Mouse (Mus musculus): ENCODE data around the gene Olfr1217. TPM values are rescaled to one million over a fixed set of nuclear protein-coding genes. Genes with fewer than 3 reads are reported as not detected.
"Not testable (repeated sequence)": the region's sequence is repeated elsewhere in the genome, so short reads cannot be mapped to it uniquely, and the experiment has no call there.

Olfr1217 gene
- polyA plus RNA-seq (2012; rRNA removed): not detected in 2 replicates

DNA sequence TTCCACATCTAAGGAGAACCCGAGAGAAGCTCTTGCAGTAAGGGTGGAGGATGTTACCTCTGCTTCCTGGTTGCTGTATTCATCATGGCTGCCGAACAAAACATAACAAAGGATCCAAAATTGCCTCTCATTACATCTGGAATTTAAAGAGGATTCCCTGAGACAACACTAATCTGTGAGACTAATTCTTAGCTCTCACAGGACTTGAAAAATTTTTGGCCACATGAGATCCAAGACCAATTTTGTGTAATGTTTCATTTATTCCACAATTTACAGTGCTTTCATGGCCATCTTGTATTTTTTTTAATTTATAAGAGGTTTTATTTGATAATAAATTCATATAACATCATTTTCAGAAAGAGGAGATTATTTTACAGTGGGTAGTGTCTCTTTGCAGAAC lies at the start of gene Olfr1217:
Olfr1217 (minus strand) TSS at position 101 of the 400 bp plus-strand sequence.
- Histone ChIP-seq H3K27me3 (ENCODE audit: control insufficient read depth, insufficient read depth, low read length) (no peaks in the 10 kb centered on the region), H3K4me3 (ENCODE audit: control insufficient read depth, insufficient read depth, low read length) (no peak within 1 kb of the TSS), H3K36me3 (ENCODE audit: control insufficient read depth, insufficient read depth, low read length) (no peaks in the 10 kb centered on the region), H3K4me1 (replicated peaks; ENCODE audit: control insufficient read depth, insufficient read depth, low read length) (no peaks in the 10 kb centered on the region), H3K27ac (ENCODE audit: control insufficient read depth, insufficient read depth, low read length) (no peak within 1 kb of the TSS)
- DNase-seq: no peak
- WGBS: 64% methylated on average over 2 of the region's 2 CpGs
- no peak for TF ChIP-seq POLR2A (IDR thresholded peaks at IDR 0.05; ENCODE audit: control insufficient read depth, extremely low read depth, insufficient read depth, low read length, poor library complexity)
- no peak for TF ChIP-seq CTCF (IDR thresholded peaks at IDR 0.05; ENCODE audit: borderline replicate concordance, control insufficient read depth, extremely low read depth, insufficient read depth, low read length, poor library complexity)

DNA sequence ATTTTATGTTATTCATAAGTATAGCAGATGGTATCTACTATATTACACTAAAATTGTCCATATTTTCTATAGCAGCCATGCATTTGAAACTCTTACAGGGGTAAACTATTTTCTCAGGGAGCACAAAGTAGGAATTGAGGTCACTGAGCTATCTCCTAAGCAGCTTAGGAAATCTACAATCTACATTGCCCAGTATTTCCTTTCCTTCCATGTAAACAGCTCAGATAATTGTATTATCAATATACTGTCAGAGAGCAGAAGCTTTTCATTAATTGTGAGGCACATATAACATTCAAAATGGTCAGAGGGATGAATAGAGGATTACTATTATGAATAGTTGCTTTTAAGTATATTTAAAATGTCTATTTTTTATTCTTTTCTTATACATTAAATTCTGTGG lies 49.6 kb upstream of the Olfr1217 start:
- Histone ChIP-seq H3K4me3 (ENCODE audit: control insufficient read depth, insufficient read depth, low read length) (no peak overlapping the region), H3K4me1 (replicated peaks; ENCODE audit: control insufficient read depth, insufficient read depth, low read length) (no peaks in the 10 kb centered on the region), H3K27me3 (ENCODE audit: control insufficient read depth, insufficient read depth, low read length) (no peaks in the 10 kb centered on the region), H3K36me3 (ENCODE audit: control insufficient read depth, insufficient read depth, low read length) (no peaks in the 10 kb centered on the region), H3K27ac (ENCODE audit: control insufficient read depth, insufficient read depth, low read length) (no peak overlapping the region)
- TF ChIP-seq POLR2A (IDR thresholded peaks at IDR 0.05; ENCODE audit: control insufficient read depth, extremely low read depth, insufficient read depth, low read length, poor library complexity) (no peak), CTCF (IDR thresholded peaks at IDR 0.05; ENCODE audit: borderline replicate concordance, control insufficient read depth, extremely low read depth, insufficient read depth, low read length, poor library complexity) (no peak)
- no peak for DNase-seq

DNA sequence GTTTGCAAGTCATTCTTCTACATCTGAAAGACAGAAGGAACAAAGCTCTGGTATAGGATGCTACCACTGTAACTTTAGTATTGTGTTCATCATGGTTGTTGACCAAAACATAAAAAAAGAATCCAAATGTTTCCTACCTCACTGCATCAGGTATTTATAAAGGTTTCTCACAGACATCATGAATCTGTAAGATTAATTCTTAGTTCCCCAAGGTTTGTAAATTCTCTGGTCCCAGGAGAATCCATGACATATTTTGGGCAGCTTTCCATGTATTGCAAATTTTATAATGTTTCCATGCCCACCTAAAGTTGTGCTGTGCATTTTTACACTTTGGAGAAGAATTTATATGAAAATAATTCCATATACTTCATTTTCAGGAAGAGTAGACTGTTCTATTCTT lies 29.2 kb upstream of the Olfr1217 start, which contains the start of gene Olfr1218:
Olfr1218 (minus strand) TSS at position 101 of the 400 bp plus-strand sequence.
- Histone ChIP-seq H3K27ac (ENCODE audit: control insufficient read depth, insufficient read depth, low read length) (no peak within 1 kb of the TSS), H3K4me3 (ENCODE audit: control insufficient read depth, insufficient read depth, low read length) (no peak within 1 kb of the TSS), H3K27me3 (ENCODE audit: control insufficient read depth, insufficient read depth, low read length) (no peaks in the 10 kb centered on the region), H3K36me3 (ENCODE audit: control insufficient read depth, insufficient read depth, low read length) (no peaks in the 10 kb centered on the region), H3K4me1 (replicated peaks; ENCODE audit: control insufficient read depth, insufficient read depth, low read length) (no peaks in the 10 kb centered on the region)
- DNase-seq: no peak
- TF ChIP-seq CTCF (IDR thresholded peaks at IDR 0.05; ENCODE audit: borderline replicate concordance, control insufficient read depth, extremely low read depth, insufficient read depth, low read length, poor library complexity) (no peak), POLR2A (IDR thresholded peaks at IDR 0.05; ENCODE audit: control insufficient read depth, extremely low read depth, insufficient read depth, low read length, poor library complexity) (no peak)

DNA sequence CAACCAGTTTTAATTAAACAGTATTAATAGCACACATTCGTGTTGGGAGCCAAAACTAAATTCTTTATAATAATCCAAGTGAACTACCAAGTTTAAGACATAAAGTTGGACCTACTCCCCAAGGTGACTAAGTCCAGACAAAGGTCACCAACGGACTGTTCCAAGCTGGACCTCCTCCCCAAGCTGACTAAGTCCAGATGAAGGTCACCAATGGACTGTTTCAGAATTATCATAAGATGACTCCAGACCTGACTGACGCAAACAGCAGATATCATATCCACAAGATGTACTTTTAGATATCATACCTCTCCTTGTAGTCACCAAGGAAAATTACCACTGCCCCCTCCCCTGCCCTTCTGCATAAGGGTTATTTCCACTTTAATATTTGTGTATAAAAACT lies 10.4 kb downstream of the Olfr1217 start:
- not testable (repeated sequence) for H3K4me3 ChIP-seq (ENCODE audit: control insufficient read depth, insufficient read depth, low read length); H3K27me3 ChIP-seq (ENCODE audit: control insufficient read depth, insufficient read depth, low read length); H3K36me3 ChIP-seq (ENCODE audit: control insufficient read depth, insufficient read depth, low read length); H3K27ac ChIP-seq (ENCODE audit: control insufficient read depth, insufficient read depth, low read length); H3K4me1 ChIP-seq (replicated peaks; ENCODE audit: control insufficient read depth, insufficient read depth, low read length); DNase-seq
- 76% methylated on average over 3 of the region's 3 CpGs for WGBS

DNA sequence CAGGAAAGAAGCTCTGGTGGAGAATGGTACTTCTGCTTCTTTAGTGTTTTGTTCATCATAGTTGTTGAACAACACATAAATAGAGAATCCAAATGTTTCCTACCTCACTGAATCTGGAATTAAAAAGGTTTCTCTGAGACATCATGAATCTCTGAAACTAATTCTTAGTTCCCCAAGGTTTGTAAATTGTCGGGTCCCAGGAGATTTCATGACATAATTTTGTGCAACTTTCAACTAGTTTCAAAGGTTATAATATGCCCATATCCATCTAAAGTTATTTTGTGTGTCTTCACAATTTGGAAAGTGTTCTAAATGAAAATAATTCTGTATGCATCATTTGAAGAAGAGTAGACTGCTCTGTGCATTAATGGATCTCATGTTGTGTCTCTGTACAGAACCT lies 13.6 kb downstream of the Olfr1217 start, which contains the start of gene Olfr1216:
Olfr1216 (minus strand) TSS at position 101 of the 400 bp plus-strand sequence.
- 78% methylated on average over 1 of the region's 1 CpGs for WGBS
- TF ChIP-seq POLR2A (IDR thresholded peaks at IDR 0.05; ENCODE audit: control insufficient read depth, extremely low read depth, insufficient read depth, low read length, poor library complexity) (no peak), CTCF (IDR thresholded peaks at IDR 0.05; ENCODE audit: borderline replicate concordance, control insufficient read depth, extremely low read depth, insufficient read depth, low read length, poor library complexity) (no peak)
- no peaks in the 10 kb centered on the region for H3K27me3 ChIP-seq (ENCODE audit: control insufficient read depth, insufficient read depth, low read length)

DNA sequence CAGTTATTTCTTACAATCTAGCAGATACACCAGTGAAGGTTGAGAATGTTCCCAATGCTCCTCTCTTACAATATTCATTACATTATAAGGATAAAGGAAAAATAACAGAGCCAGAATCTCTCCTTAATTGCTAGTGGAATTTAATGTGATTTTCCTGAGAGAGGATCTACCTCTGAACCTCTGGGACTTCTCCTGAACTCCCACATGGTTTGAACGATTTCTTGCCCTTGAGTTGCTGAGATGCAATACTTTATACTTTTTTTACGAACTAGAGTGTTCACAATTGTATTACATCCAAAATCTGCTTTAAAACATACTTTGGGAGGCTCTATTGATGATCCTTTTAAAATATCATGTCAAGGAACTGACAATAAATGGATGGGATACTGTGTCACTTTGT lies 25.0 kb downstream of the Olfr1217 start, which contains the start of gene Olfr1215:
Olfr1215 (minus strand) TSS at position 101 of the 400 bp plus-strand sequence.
- Histone ChIP-seq H3K27me3 (ENCODE audit: control insufficient read depth, insufficient read depth, low read length) (no peaks in the 10 kb centered on the region), H3K4me3 (ENCODE audit: control insufficient read depth, insufficient read depth, low read length) (no peak within 1 kb of the TSS), H3K27ac (ENCODE audit: control insufficient read depth, insufficient read depth, low read length) (no peak within 1 kb of the TSS), H3K4me1 (replicated peaks; ENCODE audit: control insufficient read depth, insufficient read depth, low read length) (no peaks in the 10 kb centered on the region), H3K36me3 (ENCODE audit: control insufficient read depth, insufficient read depth, low read length) (no peaks in the 10 kb centered on the region)
- no peak for TF ChIP-seq CTCF (IDR thresholded peaks at IDR 0.05; ENCODE audit: borderline replicate concordance, control insufficient read depth, extremely low read depth, insufficient read depth, low read length, poor library complexity)
- TF ChIP-seq POLR2A (IDR thresholded peaks at IDR 0.05; ENCODE audit: control insufficient read depth, extremely low read depth, insufficient read depth, low read length, poor library complexity): no peak
- 61% methylated on average over 2 of the region's 2 CpGs for WGBS
- no peak for DNase-seq

More for the DNA sequence above, 13.6 kb downstream of the Olfr1217 start, which contains the start of gene Olfr1216:
- no peak within 1 kb of the TSS for H3K27ac ChIP-seq (ENCODE audit: control insufficient read depth, insufficient read depth, low read length)
- no peaks in the 10 kb centered on the region for H3K36me3 ChIP-seq (ENCODE audit: control insufficient read depth, insufficient read depth, low read length)
- no peak for DNase-seq
- no peak within 1 kb of the TSS for H3K4me3 ChIP-seq (ENCODE audit: control insufficient read depth, insufficient read depth, low read length)
- H3K4me1 ChIP-seq (replicated peaks; ENCODE audit: control insufficient read depth, insufficient read depth, low read length): no peaks in the 10 kb centered on the region

DNA sequence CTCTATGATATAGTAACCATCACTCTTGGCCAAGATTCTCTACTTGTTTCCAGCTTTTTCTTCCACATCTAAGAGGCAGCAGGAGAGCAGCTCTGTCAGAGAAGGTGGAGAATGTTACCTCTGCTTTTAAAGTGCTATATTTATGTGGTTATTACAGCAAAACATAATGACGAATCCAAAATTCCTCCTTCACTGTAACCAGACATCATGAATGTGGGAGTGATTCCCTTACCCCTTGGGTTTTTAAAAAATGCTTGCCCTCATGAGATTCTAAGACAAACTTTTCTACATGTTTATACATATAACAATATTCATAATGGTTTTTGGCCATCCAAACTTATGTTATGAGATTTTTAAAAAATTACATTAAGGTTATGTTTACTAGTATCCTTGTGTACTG lies 39.3 kb downstream of the Olfr1217 start, which contains the start of gene Olfr1214:
Olfr1214 (minus strand) TSS at position 101 of the 400 bp plus-strand sequence.
- Histone ChIP-seq H3K4me3 (ENCODE audit: control insufficient read depth, insufficient read depth, low read length) (no peak within 1 kb of the TSS), H3K4me1 (replicated peaks; ENCODE audit: control insufficient read depth, insufficient read depth, low read length) (no peaks in the 10 kb centered on the region), H3K27me3 (ENCODE audit: control insufficient read depth, insufficient read depth, low read length) (no peaks in the 10 kb centered on the region), H3K36me3 (ENCODE audit: control insufficient read depth, insufficient read depth, low read length) (no peaks in the 10 kb centered on the region), H3K27ac (ENCODE audit: control insufficient read depth, insufficient read depth, low read length) (no peak within 1 kb of the TSS)
- DNase-seq: no peak
- 95% methylated on average over 1 of the region's 1 CpGs for WGBS
- TF ChIP-seq CTCF (IDR thresholded peaks at IDR 0.05; ENCODE audit: borderline replicate concordance, control insufficient read depth, extremely low read depth, insufficient read depth, low read length, poor library complexity) (no peak), POLR2A (IDR thresholded peaks at IDR 0.05; ENCODE audit: control insufficient read depth, extremely low read depth, insufficient read depth, low read length, poor library complexity) (no peak)

Data from thymus, adult 2 months (tissue).